Mouse (Mus musculus) NIH3T3 (cell line): ENCODE data around the gene Kcna10.
A peak's percentile ranks its signal among the peaks of the same experiment; 100 is the strongest.

Experiments used
- DNase-seq: peaks from one replicate; pipeline ENCODE4 v3.0.0-alpha.2; 2012; ENCODE audit warnings: low read depth

The Kcna10 gene

GRCm38 (mm10) chr3:107204413-107204812, 21.6 kb downstream of the Kcna10 start:
- DNase-seq, result no peak

- no peak for DNase-seq
These were observed 22.3 kb downstream of the Kcna10 start for GRCm38 (mm10) chr3:107205170-107205569.

- peak; percentile 75 for DNase-seq
These were observed 23.1 kb downstream of the Kcna10 start for GRCm38 (mm10) chr3:107205994-107206393.

- DNase-seq, result no peak
These were observed 23.8 kb downstream of the Kcna10 start for GRCm38 (mm10) chr3:107206490-107207150.

GRCm38 (mm10) chr3:107207625-107208253, 24.9 kb downstream of the Kcna10 start:
- no peak for DNase-seq

GRCm38 (mm10) chr3:107214606-107215005, 31.8 kb downstream of the Kcna10 start:
- no peak for DNase-seq

- DNase-seq, result no peak
These were observed 33.7 kb downstream of the Kcna10 start for GRCm38 (mm10) chr3:107216400-107217100.

GRCm38 (mm10) chr3:107217101-107217480, 34.2 kb downstream of the Kcna10 start:
- DNase-seq, result no peak

- DNase-seq, result no peak
These were observed 35.7 kb downstream of the Kcna10 start for GRCm38 (mm10) chr3:107218572-107218971.

- DNase-seq, result no peak
These were observed 38.8 kb downstream of the Kcna10 start, which contains the start of gene Cym for GRCm38 (mm10) chr3:107221608-107222007. Cym (minus strand) TSS chr3:107221732.

GRCm38 (mm10) chr3:107223230-107223629, 40.4 kb downstream of the Kcna10 start:
- DNase-seq, result no peak

- DNase-seq, result no peak
These were observed 43.0 kb downstream of the Kcna10 start for GRCm38 (mm10) chr3:107225820-107226219.

GRCm38 (mm10) chr3:107229221-107229620, 46.4 kb downstream of the Kcna10 start:
- no peak for DNase-seq

- peak; percentile 10 for DNase-seq
These were observed 47.0 kb downstream of the Kcna10 start for GRCm38 (mm10) chr3:107229822-107230221.

- no peak for DNase-seq
These were observed 47.7 kb downstream of the Kcna10 start, which contains the start of gene A630076J17Rik for GRCm38 (mm10) chr3:107230527-107230926. A630076J17Rik (plus strand) TSS chr3:107230614.

- no peak for DNase-seq
These were observed 48.3 kb downstream of the Kcna10 start for GRCm38 (mm10) chr3:107231202-107231601.

GRCm38 (mm10) chr3:107233351-107233813, 50.5 kb downstream of the Kcna10 start:
- peak; percentile 94 for DNase-seq

- DNase-seq, result no peak
These were observed 51.1 kb downstream of the Kcna10 start for GRCm38 (mm10) chr3:107233945-107234344.

GRCm38 (mm10) chr3:107238051-107238450, 55.2 kb downstream of the Kcna10 start:
- DNase-seq, result no peak

GRCm38 (mm10) chr3:107238471-107238980, 55.7 kb downstream of the Kcna10 start:
- no peak for DNase-seq

- DNase-seq, result no peak
These were observed 56.8 kb downstream of the Kcna10 start, which contains the start of gene Prok1 for GRCm38 (mm10) chr3:107239607-107240006. Prok1 (minus strand) TSS chr3:107239707.

GRCm38 (mm10) chr3:107241389-107242094, 58.7 kb downstream of the Kcna10 start:
- DNase-seq, result no peak
